Mouse (Mus musculus) heart, embryonic 13.5 days (tissue): ENCODE measurements at regions not wholly inside any gene's neighbourhood (a gene's known extent, or its start where the extent isn't known, plus 50 kb on each side); places are given as distances from the start of the nearest gene placed in this dataset.

Source experiments
- ATAC-seq: fragments of 200-750 bp; cut with Nextera tagmentation; 2 replicates; pipeline ENCODE4 v1.8.0; 2017; ENCODE audit warnings: moderate TSS enrichment; ENCODE audit not compliant: insufficient number of reproducible peaks, low FRiP score, low TSS enrichment; ENCODE audit errors: extremely low read depth
- H3K27ac ChIP-seq: fragments of 300-500 bp; sonication (generic); replicated peaks from 2 replicates; pipeline ENCODE4 v1.5.1; 2015; ENCODE audit warnings: moderate library complexity, mild to moderate bottlenecking, inconsistent platforms
- H3K27me3 ChIP-seq: fragments of 300-500 bp; sonication (generic); replicated peaks from 2 replicates; pipeline ENCODE4 v1.6.1; 2015; ENCODE audit warnings: mild to moderate bottlenecking, inconsistent platforms
- H3K36me3 ChIP-seq: fragments of 300-500 bp; sonication (generic); 2 replicates; pipeline ENCODE4 v1.6.1; 2015; ENCODE audit warnings: mild to moderate bottlenecking, inconsistent platforms
- H3K4me1 ChIP-seq: fragments of 300-500 bp; sonication (generic); 2 replicates; pipeline ENCODE4 v1.6.1; 2015; ENCODE audit warnings: inconsistent platforms
- H3K4me2 ChIP-seq: fragments of 300-500 bp; sonication (generic); 2 replicates; pipeline ENCODE4 v1.6.1; 2015; ENCODE audit warnings: inconsistent platforms, mild to moderate bottlenecking, moderate library complexity
- H3K4me3 ChIP-seq: fragments of 300-500 bp; sonication (generic); 2 replicates; pipeline ENCODE4 v1.5.1; 2015; ENCODE audit warnings: moderate library complexity, mild to moderate bottlenecking, inconsistent platforms
- H3K9ac ChIP-seq: fragments of 300-500 bp; sonication (generic); 2 replicates; pipeline ENCODE4 v1.6.1; 2015; ENCODE audit warnings: inconsistent platforms, mild to moderate bottlenecking, moderate library complexity
- H3K9me3 ChIP-seq: fragments of 300-500 bp; sonication (generic); 2 replicates; pipeline ENCODE4 v1.6.1; 2016; ENCODE audit warnings: inconsistent platforms
- WGBS: fragments of 180-500 bp; shearing (Covaris S2); methylation state at CpG from one replicate; pipeline ENCODE4 v1.1.7; 2015; ENCODE audit warnings: mixed read lengths; 5-methylcytosine and 5-hydroxymethylcytosine counted together

DNA sequence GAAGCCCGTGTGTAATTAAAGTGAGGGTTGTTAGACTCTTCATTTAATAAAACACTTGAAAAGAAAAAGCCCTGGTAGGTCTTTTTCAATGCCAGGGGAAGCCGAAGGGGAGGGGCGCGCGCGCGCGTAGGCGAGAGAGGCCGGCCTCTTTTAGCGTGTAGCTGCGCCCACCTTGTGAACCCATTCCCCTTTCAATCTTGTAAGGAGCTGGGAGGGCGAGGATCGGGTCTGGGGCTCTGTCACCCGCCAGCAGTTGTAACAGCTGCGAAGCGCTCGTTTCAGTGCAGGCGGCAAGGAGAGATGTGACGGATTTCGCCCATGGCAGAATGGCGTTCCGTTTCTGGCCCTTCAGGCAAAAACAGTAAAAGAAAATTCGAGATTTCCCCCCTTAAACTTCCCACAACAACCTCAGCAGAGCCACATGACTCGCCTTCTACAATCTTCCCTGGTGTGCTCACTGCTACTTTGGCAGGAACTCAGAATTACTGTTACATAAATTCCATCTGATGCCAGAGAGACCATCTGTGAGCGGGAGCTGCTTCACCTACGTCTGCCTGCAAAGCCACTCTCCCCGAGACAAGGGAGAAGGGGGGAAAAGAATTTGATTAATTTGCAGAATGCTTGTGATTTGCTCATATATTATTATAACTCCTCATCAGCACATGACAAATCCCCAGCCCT, 436.4 kb downstream of the Zfp536 start:
- H3K4me3 ChIP-seq = peak overlapping the region; percentile 55
- H3K4me2 ChIP-seq = peak overlapping the region; percentile 77
- WGBS = 6% methylated on average over 28 of the region's 28 CpGs
- peaks cover 60% of the 10 kb centered on the region for H3K27me3 ChIP-seq
- H3K36me3 ChIP-seq = no peaks in the 10 kb centered on the region
- peak overlapping the region; percentile 79 for H3K9ac ChIP-seq
- peaks cover 17% of the 10 kb centered on the region for H3K4me1 ChIP-seq
- ATAC-seq = no peak
- no peak overlapping the region for H3K27ac ChIP-seq
- no peaks in the 10 kb centered on the region for H3K9me3 ChIP-seq

DNA sequence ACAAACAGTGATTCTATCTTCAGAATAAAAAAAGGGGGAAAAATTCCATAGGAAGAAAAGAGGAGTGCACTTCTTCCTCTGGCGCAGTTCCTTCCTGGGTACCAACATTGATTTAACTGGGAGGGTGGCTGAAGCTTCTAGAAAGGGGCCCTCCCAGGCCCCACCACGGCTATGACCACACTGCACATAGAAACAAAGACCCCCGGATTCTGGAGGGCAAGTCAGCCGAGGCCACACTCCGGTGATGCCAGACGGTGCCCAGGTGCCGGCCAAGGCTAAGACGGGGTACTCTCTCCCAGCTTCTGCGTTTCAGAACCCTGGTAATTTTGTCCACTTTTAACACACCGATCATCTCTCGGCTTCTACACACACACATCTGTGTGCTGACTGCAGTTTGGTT, 435.8 kb downstream of the Zfp536 start:
- H3K4me3 ChIP-seq = peak overlapping the region; percentile 55; the same call in 1 of the 2 replicates
- H3K9ac ChIP-seq = no peak overlapping the region
- H3K4me2 ChIP-seq = peak overlapping the region; percentile 77
- WGBS = 61% methylated on average over 11 of the region's 11 CpGs
- ATAC-seq = no peak
- H3K4me1 ChIP-seq = peaks cover 19% of the 10 kb centered on the region
- no peaks in the 10 kb centered on the region for H3K9me3 ChIP-seq
- H3K36me3 ChIP-seq = no peaks in the 10 kb centered on the region
- H3K27ac ChIP-seq = no peak overlapping the region
- peaks cover 66% of the 10 kb centered on the region for H3K27me3 ChIP-seq

DNA sequence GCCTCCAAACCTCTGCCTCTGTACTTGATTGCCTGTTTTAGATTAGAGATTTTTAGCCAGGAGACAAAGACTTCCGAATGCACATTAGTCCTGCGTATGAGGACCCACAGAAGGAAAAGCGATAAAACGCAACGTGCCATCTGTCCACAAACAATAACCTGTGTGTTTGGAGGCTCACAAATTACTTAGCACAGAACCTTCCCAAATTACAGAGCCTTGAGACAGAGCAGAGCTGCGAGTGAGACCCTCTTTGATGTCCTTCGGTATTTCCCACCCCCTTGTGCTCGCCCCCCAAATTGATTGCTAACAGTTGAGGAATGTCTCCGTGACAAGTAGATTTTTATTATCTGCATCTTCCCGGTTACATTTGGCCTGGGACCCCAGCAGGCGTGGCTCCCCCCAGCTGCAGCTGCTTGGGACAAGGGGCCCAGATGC, 435.4 kb downstream of the Zfp536 start:
- 32% methylated on average over 11 of the region's 11 CpGs for WGBS
- H3K4me1 ChIP-seq = peaks cover 24% of the 10 kb centered on the region
- no peaks in the 10 kb centered on the region for H3K36me3 ChIP-seq
- H3K9me3 ChIP-seq = no peaks in the 10 kb centered on the region
- no peak overlapping the region for H3K4me3 ChIP-seq
- no peak for ATAC-seq
- no peak overlapping the region for H3K27ac ChIP-seq
- peaks cover 66% of the 10 kb centered on the region for H3K27me3 ChIP-seq
- no peak overlapping the region for H3K9ac ChIP-seq
- H3K4me2 ChIP-seq = peak overlapping the region; percentile 77

DNA sequence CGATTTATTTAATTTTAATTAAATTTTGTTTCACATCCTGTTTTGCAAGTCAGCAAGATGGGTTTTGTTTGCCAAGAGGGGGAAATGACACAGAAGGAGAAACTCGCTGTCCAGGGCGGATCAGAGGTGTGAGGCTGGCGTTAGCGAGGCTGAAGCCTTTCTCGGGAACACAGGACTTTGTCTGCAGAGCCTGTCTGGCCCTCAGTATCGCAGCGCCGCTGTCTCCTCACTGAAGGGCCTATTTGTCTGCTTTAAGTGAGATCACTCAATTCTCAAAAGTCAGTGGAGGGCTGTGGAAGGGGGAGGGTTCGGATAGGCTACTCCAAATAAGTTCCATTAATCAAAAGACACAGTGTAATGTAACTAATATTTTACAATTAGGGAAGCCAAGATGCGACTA, 430.8 kb downstream of the Zfp536 start:
- H3K9me3 ChIP-seq = no peaks in the 10 kb centered on the region
- WGBS = 12% methylated on average over 11 of the region's 11 CpGs
- H3K27me3 ChIP-seq = peaks cover 80% of the 10 kb centered on the region
- no peak for ATAC-seq
- H3K4me3 ChIP-seq = peak overlapping the region; percentile 48
- peak overlapping the region; percentile 73 for H3K9ac ChIP-seq
- peaks cover 16% of the 10 kb centered on the region for H3K4me1 ChIP-seq
- H3K27ac ChIP-seq = no peak overlapping the region
- peak overlapping the region; percentile 79 for H3K4me2 ChIP-seq
- H3K36me3 ChIP-seq = no peaks in the 10 kb centered on the region

DNA sequence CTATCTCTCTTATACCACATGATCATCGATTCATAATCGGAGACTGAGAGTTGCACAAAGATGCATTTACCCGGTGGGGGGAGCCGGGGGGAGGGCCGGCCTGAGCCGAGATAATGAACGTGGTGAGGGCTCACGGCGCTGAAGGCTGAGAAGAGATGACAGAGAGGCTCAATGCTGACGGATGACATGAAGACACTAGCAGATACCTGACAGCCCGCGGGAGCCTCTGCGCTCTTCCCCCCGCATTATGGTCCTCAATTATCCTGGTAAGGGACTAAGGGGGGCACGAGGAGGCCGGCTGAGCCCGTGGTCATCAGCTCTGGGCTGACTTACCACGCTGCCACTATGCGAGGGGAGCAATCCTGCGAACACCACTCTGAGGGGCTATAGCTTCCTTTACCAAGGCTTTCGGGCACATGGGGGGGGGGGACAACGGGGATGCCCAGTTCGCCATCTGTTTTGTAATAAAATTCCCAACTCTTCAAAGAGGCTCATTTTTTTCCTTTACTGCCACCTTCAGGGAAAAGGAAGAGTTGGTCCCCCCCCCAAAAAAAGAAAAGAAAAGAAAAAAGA, 430.3 kb downstream of the Zfp536 start:
- Histone ChIP-seq H3K27ac (no peak overlapping the region), H3K9ac (peak overlapping the region; percentile 73), H3K4me1 (peaks cover 14% of the 10 kb centered on the region), H3K27me3 (peaks cover 76% of the 10 kb centered on the region), H3K4me2 (peak overlapping the region; percentile 79), H3K4me3 (peak overlapping the region; percentile 48), H3K36me3 (no peaks in the 10 kb centered on the region), H3K9me3 (no peaks in the 10 kb centered on the region)
- ATAC-seq = no peak
- 16% methylated on average over 23 of the region's 23 CpGs for WGBS

DNA sequence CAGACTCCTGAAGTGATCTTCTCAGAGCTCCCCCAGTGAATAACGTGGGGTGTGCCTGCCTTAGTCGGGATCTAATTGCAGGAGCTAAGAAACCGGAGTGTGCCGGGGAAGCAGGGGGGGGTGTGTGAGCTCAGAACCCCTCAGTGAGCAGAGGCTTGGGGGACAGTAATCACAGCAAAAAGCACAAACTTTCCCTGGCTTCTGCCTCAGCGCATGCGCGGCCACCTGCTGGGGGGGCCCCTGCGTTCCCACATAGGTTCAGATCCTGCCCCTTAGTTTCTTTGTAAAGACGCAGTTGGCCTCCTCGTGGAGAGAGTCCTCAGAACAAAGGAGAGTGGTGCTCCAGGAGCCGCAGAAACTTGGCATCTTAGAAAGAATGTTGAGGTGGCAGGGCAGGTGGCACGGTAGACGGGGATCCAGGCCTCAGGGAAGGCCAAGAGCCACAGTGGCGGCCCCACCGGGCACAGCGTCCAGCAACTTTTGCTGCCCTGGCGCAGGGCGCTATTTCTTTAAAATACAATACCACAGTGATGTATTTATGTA, 429.7 kb downstream of the Zfp536 start:
- Histone ChIP-seq H3K4me2 (peak overlapping the region; percentile 79), H3K27ac (no peak overlapping the region), H3K4me1 (peaks cover 14% of the 10 kb centered on the region), H3K4me3 (peak overlapping the region; percentile 48), H3K9me3 (no peaks in the 10 kb centered on the region), H3K36me3 (no peaks in the 10 kb centered on the region), H3K9ac (peak overlapping the region; percentile 58), H3K27me3 (peaks cover 69% of the 10 kb centered on the region)
- 43% methylated on average over 18 of the region's 18 CpGs for WGBS
- no peak for ATAC-seq

DNA sequence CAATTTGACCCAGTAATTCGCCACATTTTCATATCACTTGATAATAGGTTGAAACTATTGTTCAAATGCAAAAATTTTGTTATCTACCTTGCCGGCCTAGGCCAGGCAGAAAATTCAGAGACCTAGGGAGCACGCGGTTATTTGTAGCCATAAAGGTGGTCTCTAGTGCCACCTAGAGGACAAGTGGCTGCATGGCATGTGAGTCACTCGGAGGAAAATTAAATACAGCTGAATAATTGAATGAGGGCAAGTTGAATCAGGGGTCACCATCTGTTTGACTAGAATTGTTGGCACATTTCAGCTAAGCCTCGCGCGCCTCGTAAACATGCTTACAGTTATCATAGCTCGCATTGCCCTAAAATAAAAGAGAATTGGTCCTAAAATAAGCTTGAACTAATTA, 427.4 kb downstream of the Zfp536 start:
- H3K27me3 ChIP-seq = peaks cover 51% of the 10 kb centered on the region
- H3K4me3 ChIP-seq = no peak overlapping the region
- 2% methylated on average over 10 of the region's 10 CpGs for WGBS
- no peak overlapping the region for H3K27ac ChIP-seq
- no peaks in the 10 kb centered on the region for H3K9me3 ChIP-seq
- no peak overlapping the region for H3K9ac ChIP-seq
- no peak for ATAC-seq
- no peak overlapping the region for H3K4me2 ChIP-seq
- no peaks in the 10 kb centered on the region for H3K36me3 ChIP-seq
- peaks cover 14% of the 10 kb centered on the region for H3K4me1 ChIP-seq

DNA sequence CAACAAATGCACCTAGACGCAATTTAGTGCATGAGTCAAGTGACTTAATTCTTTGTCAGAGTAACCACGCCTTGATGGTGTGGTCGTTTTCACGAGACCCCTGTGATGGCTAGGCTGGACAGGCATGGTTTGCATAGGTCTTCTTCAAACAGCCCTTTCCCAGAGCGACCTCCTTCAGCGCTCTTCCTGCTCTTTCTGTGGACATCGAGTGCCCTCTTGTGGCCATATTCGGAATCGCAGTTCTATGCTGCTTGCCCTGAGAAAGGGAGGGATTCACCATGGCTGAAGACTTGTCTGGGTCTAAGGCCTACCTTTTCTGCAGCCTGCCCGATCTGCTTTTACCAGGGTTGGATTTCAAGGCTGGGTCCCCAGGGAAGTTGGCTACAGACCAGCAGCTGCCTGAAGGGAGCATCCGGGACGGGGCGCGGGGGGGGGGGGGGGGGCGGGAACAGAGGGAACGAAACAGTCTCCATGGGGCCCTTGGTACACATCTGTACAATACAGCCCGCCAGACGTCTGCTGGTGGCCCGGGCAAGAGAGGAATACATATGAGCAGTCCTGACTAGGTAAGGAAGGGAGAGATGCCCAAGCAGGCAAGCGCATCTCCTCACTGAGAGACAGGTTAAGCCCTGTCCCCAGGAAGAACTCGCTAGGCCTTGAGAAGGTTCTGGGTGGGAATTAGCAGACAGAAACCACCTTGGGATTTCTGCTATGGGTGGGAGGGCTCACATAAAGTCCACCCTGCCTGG, 415.6 kb downstream of the Zfp536 start:
- H3K27ac ChIP-seq = no peak overlapping the region
- peaks cover 5% of the 10 kb centered on the region; the same call in 1 of the 2 replicates for H3K27me3 ChIP-seq
- H3K4me3 ChIP-seq = peak overlapping the region; percentile 22; the same call in 1 of the 2 replicates
- peaks cover 12% of the 10 kb centered on the region for H3K4me1 ChIP-seq
- no peaks in the 10 kb centered on the region for H3K9me3 ChIP-seq
- peak overlapping the region; percentile 68 for H3K9ac ChIP-seq
- H3K4me2 ChIP-seq = peak overlapping the region; percentile 49
- no peak for ATAC-seq
- WGBS = 25% methylated on average over 19 of the region's 21 CpGs
- no peaks in the 10 kb centered on the region for H3K36me3 ChIP-seq

DNA sequence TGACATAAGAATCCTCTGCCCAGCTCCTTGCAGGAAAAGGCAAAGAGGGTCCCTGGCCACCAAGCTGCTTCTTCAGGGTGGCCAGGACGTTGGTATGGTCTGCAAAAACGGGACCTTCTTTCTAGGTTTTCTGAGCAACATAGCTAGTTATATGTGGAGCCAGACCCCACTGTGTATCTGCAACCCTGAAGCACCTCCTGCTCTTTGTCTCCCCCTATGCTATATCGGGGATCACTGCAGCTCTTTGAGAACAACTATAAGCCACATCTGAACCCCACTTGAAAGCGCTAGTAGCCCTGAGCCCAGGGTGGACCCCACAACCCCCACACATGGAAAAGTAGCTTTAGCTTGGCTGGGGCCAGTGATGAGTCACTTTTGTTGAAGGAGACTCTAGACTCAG, 414.9 kb downstream of the Zfp536 start:
- 60% methylated on average over 4 of the region's 4 CpGs for WGBS
- no peak overlapping the region for H3K9ac ChIP-seq

DNA sequence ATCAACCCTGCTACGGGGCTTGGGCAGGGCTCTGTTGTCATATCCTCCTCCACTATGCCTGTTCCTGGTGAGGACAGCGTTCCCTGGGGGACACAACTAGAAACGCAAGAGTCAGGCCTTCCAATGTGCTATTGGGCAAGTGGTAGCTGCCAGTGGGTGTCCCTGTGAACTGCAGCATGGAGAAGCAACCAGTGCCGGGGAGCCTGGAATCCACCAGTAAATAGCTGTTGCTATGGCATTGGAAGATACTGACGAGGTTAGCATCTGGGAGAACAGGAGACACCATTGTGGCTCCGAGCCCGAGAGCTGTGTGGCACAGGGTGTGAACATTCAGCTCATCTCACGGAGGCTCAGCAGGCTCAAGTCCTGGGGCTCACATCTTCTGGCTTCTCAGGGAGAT, 414.0 kb downstream of the Zfp536 start:
- Histone ChIP-seq H3K4me1 (peaks cover 27% of the 10 kb centered on the region), H3K36me3 (no peaks in the 10 kb centered on the region), H3K27ac (no peak overlapping the region), H3K27me3 (peaks cover 5% of the 10 kb centered on the region; the same call in 1 of the 2 replicates), H3K4me2 (no peak overlapping the region), H3K9me3 (no peaks in the 10 kb centered on the region), H3K9ac (no peak overlapping the region), H3K4me3 (no peak overlapping the region)
- 72% methylated on average over 8 of the region's 8 CpGs for WGBS
- ATAC-seq = no peak

More for the DNA sequence above, 414.9 kb downstream of the Zfp536 start:
- Histone ChIP-seq H3K27me3 (peaks cover 5% of the 10 kb centered on the region; the same call in 1 of the 2 replicates), H3K4me1 (peaks cover 19% of the 10 kb centered on the region), H3K36me3 (no peaks in the 10 kb centered on the region), H3K9me3 (no peaks in the 10 kb centered on the region), H3K27ac (no peak overlapping the region), H3K4me2 (no peak overlapping the region), H3K4me3 (no peak overlapping the region)
- ATAC-seq = no peak

DNA sequence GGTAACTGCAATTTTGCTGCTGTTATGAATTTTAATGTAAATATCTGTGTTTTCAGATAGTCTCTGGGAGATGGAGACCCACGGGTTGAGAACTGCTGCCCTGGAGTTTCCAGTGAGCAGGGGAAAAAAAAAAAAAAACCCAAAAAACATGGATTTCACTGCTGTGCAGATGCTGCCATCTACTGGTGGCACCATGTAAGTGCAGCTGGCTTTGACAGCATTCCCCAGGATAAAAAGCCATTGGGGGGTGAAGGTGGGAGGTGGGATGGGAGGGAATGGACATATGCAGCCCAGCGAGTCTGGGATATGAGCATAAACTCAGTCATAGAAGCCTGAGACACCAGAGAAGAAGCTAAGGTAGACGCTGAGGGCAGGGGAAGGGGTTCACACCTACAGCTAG, 413.3 kb downstream of the Zfp536 start:
- Histone ChIP-seq H3K4me3 (no peak overlapping the region), H3K9ac (no peak overlapping the region), H3K4me1 (peaks cover 28% of the 10 kb centered on the region), H3K27me3 (peaks cover 5% of the 10 kb centered on the region; the same call in 1 of the 2 replicates), H3K4me2 (no peak overlapping the region), H3K27ac (no peak overlapping the region), H3K9me3 (no peaks in the 10 kb centered on the region), H3K36me3 (no peaks in the 10 kb centered on the region)
- ATAC-seq = no peak
- WGBS = 8% methylated on average over 3 of the region's 3 CpGs
